Mouse (Mus musculus): ENCODE measurements at regions not wholly inside any gene's neighbourhood (a gene's known extent, or its start where the extent isn't known, plus 50 kb on each side); places are given as distances from the start of the nearest gene placed in this dataset.

DNA sequence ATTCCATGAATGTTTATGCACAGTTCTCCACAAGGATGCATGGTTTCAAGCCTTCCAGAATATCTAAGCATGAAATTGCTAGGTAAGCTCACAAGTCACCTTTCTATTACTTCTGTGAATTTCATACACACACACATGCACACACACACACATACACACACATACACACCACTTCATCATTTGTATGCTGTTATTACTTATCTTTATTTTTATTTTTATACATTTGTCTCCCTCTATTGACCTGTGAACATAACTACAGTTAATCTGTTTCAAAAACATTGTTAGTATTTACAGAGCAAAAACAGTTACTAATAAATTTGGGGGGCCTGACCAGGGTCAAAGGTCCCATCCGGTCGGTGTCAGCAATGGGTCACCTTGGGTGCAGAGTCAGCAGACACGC, 212.6 kb upstream of the Depdc1a start:
- 88% methylated on average over 3 of the region's 3 CpGs for WGBS
- ATAC-seq (replicated peaks; ENCODE audit: insufficient number of reproducible peaks, low FRiP score, low TSS enrichment, low read depth) = no peak

GRCm38 (mm10) chr3:159317471-159317870, 177.8 kb upstream of the Depdc1a start:
- Histone ChIP-seq H3K4me3 (ENCODE audit: low read depth, low read length) (no peak overlapping the region), H3K9ac (replicated peaks; ENCODE audit: low read length) (no peak overlapping the region), H3K4me1 (ENCODE audit: control insufficient read depth, insufficient read depth, low read length) (no peaks in the 10 kb centered on the region), H3K4me2 (ENCODE audit: low read depth, low read length) (no peak overlapping the region), H3K27ac (replicated peaks; ENCODE audit: low read depth, low read length) (no peak overlapping the region), H3K36me3 (replicated peaks; ENCODE audit: control insufficient read depth, insufficient read depth, low read depth, low read length) (no peaks in the 10 kb centered on the region), H3K27me3 (ENCODE audit: control insufficient read depth, insufficient read depth, low read length) (no peaks in the 10 kb centered on the region), H3K9me3 (replicated peaks; ENCODE audit: control insufficient read depth, low read length) (no peaks in the 10 kb centered on the region)
- no peak for ATAC-seq (replicated peaks; ENCODE audit: insufficient number of reproducible peaks, low FRiP score, low TSS enrichment, low read depth)
- DNase-seq (ENCODE audit: low spot score) = peak; percentile 17
- WGBS = 54% methylated on average over 3 of the region's 3 CpGs

More for the DNA sequence above, 212.6 kb upstream of the Depdc1a start:
- no peak for DNase-seq (ENCODE audit: low spot score)
- Histone ChIP-seq H3K4me1 (ENCODE audit: control insufficient read depth, insufficient read depth, low read length) (no peaks in the 10 kb centered on the region), H3K36me3 (replicated peaks; ENCODE audit: control insufficient read depth, insufficient read depth, low read depth, low read length) (no peaks in the 10 kb centered on the region), H3K27me3 (ENCODE audit: control insufficient read depth, insufficient read depth, low read length) (no peaks in the 10 kb centered on the region), H3K9ac (replicated peaks; ENCODE audit: low read length) (no peak overlapping the region), H3K4me2 (ENCODE audit: low read depth, low read length) (no peak overlapping the region), H3K9me3 (replicated peaks; ENCODE audit: control insufficient read depth, low read length) (no peaks in the 10 kb centered on the region), H3K27ac (replicated peaks; ENCODE audit: low read depth, low read length) (no peak overlapping the region), H3K4me3 (ENCODE audit: low read depth, low read length) (no peak overlapping the region)

DNA sequence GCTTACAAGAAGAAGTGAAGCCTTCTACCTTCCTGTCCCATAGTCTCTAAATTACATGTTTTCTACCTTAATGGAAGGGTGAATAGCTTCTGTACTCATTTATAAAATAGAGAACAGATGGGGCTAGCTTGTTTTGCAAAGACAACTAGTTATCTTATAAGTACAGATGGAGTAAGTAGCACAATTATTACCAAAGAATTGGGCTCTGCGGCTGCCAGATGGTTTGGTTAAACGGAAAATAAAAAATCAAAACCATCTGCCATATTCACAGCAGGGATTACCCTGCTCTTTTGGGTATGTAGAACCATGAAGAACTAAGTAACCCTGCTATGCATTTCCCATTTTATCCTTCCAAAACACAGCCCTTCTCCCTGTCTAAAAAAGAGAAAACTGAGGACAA, 147.2 kb upstream of the Depdc1a start:
- Histone ChIP-seq H3K36me3 (replicated peaks; ENCODE audit: control insufficient read depth, insufficient read depth, low read depth, low read length) (no peaks in the 10 kb centered on the region), H3K9me3 (replicated peaks; ENCODE audit: control insufficient read depth, low read length) (no peaks in the 10 kb centered on the region), H3K4me1 (ENCODE audit: control insufficient read depth, insufficient read depth, low read length) (no peaks in the 10 kb centered on the region), H3K27ac (replicated peaks; ENCODE audit: low read depth, low read length) (no peak overlapping the region), H3K27me3 (ENCODE audit: control insufficient read depth, insufficient read depth, low read length) (no peaks in the 10 kb centered on the region), H3K4me2 (ENCODE audit: low read depth, low read length) (no peak overlapping the region), H3K9ac (replicated peaks; ENCODE audit: low read length) (no peak overlapping the region), H3K4me3 (ENCODE audit: low read depth, low read length) (no peak overlapping the region)
- ATAC-seq (replicated peaks; ENCODE audit: insufficient number of reproducible peaks, low FRiP score, low TSS enrichment, low read depth) (no peak), DNase-seq (ENCODE audit: low spot score) (peak; percentile 23)
- 51% methylated on average over 2 of the region's 2 CpGs for WGBS

DNA sequence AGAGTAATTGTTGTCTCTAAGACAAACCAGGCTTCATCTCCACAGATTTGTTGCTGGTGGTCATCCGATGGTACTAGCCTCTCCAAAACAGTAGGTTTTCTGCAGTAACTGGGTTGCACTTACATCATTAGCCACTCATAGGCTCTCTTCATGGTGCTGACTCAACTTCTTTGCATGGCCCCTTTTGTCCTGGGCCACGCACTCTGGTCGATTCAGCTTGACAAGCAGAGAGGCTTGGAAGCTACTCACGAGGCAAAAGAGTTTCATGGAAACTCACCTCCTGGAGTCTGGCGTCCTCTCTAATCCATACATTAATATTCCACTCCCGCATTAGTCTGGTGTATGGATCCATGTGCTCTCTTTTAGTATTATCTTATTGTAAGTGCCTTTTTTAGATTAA, 141.5 kb upstream of the Depdc1a start:
- no peak for ATAC-seq (replicated peaks; ENCODE audit: insufficient number of reproducible peaks, low FRiP score, low TSS enrichment, low read depth)
- Histone ChIP-seq H3K4me1 (ENCODE audit: control insufficient read depth, insufficient read depth, low read length) (no peaks in the 10 kb centered on the region), H3K4me3 (ENCODE audit: low read depth, low read length) (no peak overlapping the region), H3K27me3 (ENCODE audit: control insufficient read depth, insufficient read depth, low read length) (no peaks in the 10 kb centered on the region), H3K9me3 (replicated peaks; ENCODE audit: control insufficient read depth, low read length) (no peaks in the 10 kb centered on the region), H3K4me2 (ENCODE audit: low read depth, low read length) (no peak overlapping the region), H3K27ac (replicated peaks; ENCODE audit: low read depth, low read length) (no peak overlapping the region), H3K9ac (replicated peaks; ENCODE audit: low read length) (no peak overlapping the region), H3K36me3 (replicated peaks; ENCODE audit: control insufficient read depth, insufficient read depth, low read depth, low read length) (no peaks in the 10 kb centered on the region)
- no peak for DNase-seq (ENCODE audit: low spot score)
- WGBS = 94% methylated on average over 6 of the region's 6 CpGs

GRCm38 (mm10) chr3:159373177-159373576, 122.1 kb upstream of the Depdc1a start:
- Histone ChIP-seq H3K27me3 (ENCODE audit: control insufficient read depth, insufficient read depth, low read length) (no peaks in the 10 kb centered on the region), H3K4me3 (ENCODE audit: low read depth, low read length) (no peak overlapping the region), H3K9me3 (replicated peaks; ENCODE audit: control insufficient read depth, low read length) (no peaks in the 10 kb centered on the region), H3K36me3 (replicated peaks; ENCODE audit: control insufficient read depth, insufficient read depth, low read depth, low read length) (no peaks in the 10 kb centered on the region), H3K27ac (replicated peaks; ENCODE audit: low read depth, low read length) (no peak overlapping the region), H3K4me1 (ENCODE audit: control insufficient read depth, insufficient read depth, low read length) (no peaks in the 10 kb centered on the region), H3K9ac (replicated peaks; ENCODE audit: low read length) (no peak overlapping the region), H3K4me2 (ENCODE audit: low read depth, low read length) (no peak overlapping the region)
- ATAC-seq (replicated peaks; ENCODE audit: insufficient number of reproducible peaks, low FRiP score, low TSS enrichment, low read depth) = no peak
- DNase-seq (ENCODE audit: low spot score) = no peak

All from embryonic facial prominence, embryonic 11.5 days (tissue).